Mouse (Mus musculus): ENCODE measurements around the gene Olfr152. TPM values are rescaled to one million over a fixed set of nuclear protein-coding genes. Genes with fewer than 3 reads are reported as not detected.

Olfr152 gene
- not detected in 2 replicates for polyA plus RNA-seq (2012; rRNA removed)

- H3K4me1 ChIP-seq (replicated peaks; ENCODE audit: control insufficient read depth, insufficient read depth, low read length): no peaks in the 10 kb centered on the region
- TF ChIP-seq CTCF (IDR thresholded peaks at IDR 0.05; ENCODE audit: borderline replicate concordance, control insufficient read depth, extremely low read depth, insufficient read depth, low read length, poor library complexity) (no peak), POLR2A (IDR thresholded peaks at IDR 0.05; ENCODE audit: control insufficient read depth, extremely low read depth, insufficient read depth, low read length, poor library complexity) (no peak)
- 86% methylated on average over 4 of the region's 4 CpGs for WGBS
- no peak for DNase-seq
- H3K27ac ChIP-seq (ENCODE audit: control insufficient read depth, insufficient read depth, low read length): no peak within 1 kb of the TSS
- no peak within 1 kb of the TSS for H3K4me3 ChIP-seq (ENCODE audit: control insufficient read depth, insufficient read depth, low read length)
- H3K36me3 ChIP-seq (ENCODE audit: control insufficient read depth, insufficient read depth, low read length): no peaks in the 10 kb centered on the region
- no peaks in the 10 kb centered on the region for H3K27me3 ChIP-seq (ENCODE audit: control insufficient read depth, insufficient read depth, low read length)
These were observed at the start of gene Olfr152 for GRCm38 (mm10) chr2:87779183-87779582. Gene Olfr152 (plus strand): TSS chr2:87779483.

DNA sequence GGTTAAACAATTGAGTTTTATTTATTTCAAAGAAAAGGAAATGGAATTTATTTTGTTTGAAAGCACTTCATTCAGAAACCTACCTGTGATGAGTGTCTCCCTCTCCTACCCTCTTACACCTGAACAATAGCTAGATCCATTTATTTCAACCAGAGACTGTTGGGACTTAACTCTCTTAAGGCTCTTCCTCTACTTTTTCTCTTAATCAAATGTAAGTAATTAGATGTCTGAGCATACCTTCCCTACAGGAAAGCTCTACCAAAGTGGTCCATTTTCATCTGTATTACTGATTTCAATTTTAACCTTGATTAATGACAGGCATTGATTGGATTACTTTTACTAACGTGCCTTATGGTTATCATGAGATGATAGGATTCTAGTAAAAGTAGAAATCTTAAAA is 39.4 kb upstream of the Olfr152 start, which contains the start of gene Olfr1138:
Olfr1138 (minus strand) TSS at position 101 of the 400 bp plus-strand sequence.
- H3K4me3 ChIP-seq (ENCODE audit: control insufficient read depth, insufficient read depth, low read length): no peak within 1 kb of the TSS
- H3K4me1 ChIP-seq (replicated peaks; ENCODE audit: control insufficient read depth, insufficient read depth, low read length): no peaks in the 10 kb centered on the region
- no peaks in the 10 kb centered on the region for H3K36me3 ChIP-seq (ENCODE audit: control insufficient read depth, insufficient read depth, low read length)
- no peak for TF ChIP-seq CTCF (IDR thresholded peaks at IDR 0.05; ENCODE audit: borderline replicate concordance, control insufficient read depth, extremely low read depth, insufficient read depth, low read length, poor library complexity)
- no peak for TF ChIP-seq POLR2A (IDR thresholded peaks at IDR 0.05; ENCODE audit: control insufficient read depth, extremely low read depth, insufficient read depth, low read length, poor library complexity)
- no peaks in the 10 kb centered on the region for H3K27me3 ChIP-seq (ENCODE audit: control insufficient read depth, insufficient read depth, low read length)
- H3K27ac ChIP-seq (ENCODE audit: control insufficient read depth, insufficient read depth, low read length): no peak within 1 kb of the TSS
- WGBS: 79% methylated on average over 1 of the region's 1 CpGs
- no peak for DNase-seq

DNA sequence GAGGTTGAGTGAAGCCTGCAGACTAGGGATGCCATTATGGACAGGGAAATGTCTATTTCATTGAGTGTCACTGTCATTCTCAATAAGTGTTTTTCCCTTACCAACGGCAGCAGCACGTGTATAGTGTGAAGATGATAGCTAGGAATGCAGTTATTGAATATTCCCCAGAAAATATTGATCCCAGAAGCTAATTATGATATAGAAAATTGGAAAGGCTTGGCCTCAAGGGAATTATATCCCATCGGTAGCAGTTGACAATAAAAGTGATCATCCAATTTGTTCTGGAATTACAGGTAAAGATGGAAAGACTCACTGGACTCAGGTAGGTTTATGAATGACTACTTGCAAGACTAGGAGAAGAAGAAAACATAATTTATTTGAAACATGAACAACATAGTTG is 35.8 kb upstream of the Olfr152 start, which contains the start of gene Olfr1140:
Olfr1140 (plus strand) TSS at position 301 of the 400 bp plus-strand sequence.
- Histone ChIP-seq H3K27me3 (ENCODE audit: control insufficient read depth, insufficient read depth, low read length) (no peaks in the 10 kb centered on the region), H3K36me3 (ENCODE audit: control insufficient read depth, insufficient read depth, low read length) (no peaks in the 10 kb centered on the region), H3K27ac (ENCODE audit: control insufficient read depth, insufficient read depth, low read length) (no peak within 1 kb of the TSS), H3K4me3 (ENCODE audit: control insufficient read depth, insufficient read depth, low read length) (no peak within 1 kb of the TSS), H3K4me1 (replicated peaks; ENCODE audit: control insufficient read depth, insufficient read depth, low read length) (no peaks in the 10 kb centered on the region)
- no peak for TF ChIP-seq POLR2A (IDR thresholded peaks at IDR 0.05; ENCODE audit: control insufficient read depth, extremely low read depth, insufficient read depth, low read length, poor library complexity)
- TF ChIP-seq CTCF (IDR thresholded peaks at IDR 0.05; ENCODE audit: borderline replicate concordance, control insufficient read depth, extremely low read depth, insufficient read depth, low read length, poor library complexity): no peak
- WGBS: 78% methylated on average over 3 of the region's 3 CpGs
- DNase-seq: no peak

DNA sequence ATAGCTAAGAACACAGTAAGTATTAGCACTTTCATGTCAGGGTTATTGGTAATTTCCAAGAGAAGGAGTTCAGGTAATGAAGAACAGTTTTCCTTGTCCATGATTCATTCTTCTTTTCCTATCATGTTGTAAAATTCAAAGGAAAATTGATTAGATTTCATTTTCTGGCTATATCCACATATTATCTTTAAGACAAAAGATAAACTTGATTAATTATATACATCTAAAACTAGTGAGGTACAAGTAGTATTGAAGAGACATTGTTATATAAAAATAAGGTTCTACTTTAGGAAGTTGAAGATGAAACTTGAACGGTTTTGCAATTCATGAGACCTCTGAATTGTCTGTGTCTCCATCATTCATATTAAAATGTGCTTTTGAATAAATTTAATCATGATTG is 25.4 kb upstream of the Olfr152 start, which contains the start of gene Olfr1141:
Olfr1141 (minus strand) TSS at position 101 of the 400 bp plus-strand sequence.
- Histone ChIP-seq H3K27ac (ENCODE audit: control insufficient read depth, insufficient read depth, low read length) (no peak within 1 kb of the TSS), H3K27me3 (ENCODE audit: control insufficient read depth, insufficient read depth, low read length) (no peaks in the 10 kb centered on the region), H3K4me3 (ENCODE audit: control insufficient read depth, insufficient read depth, low read length) (no peak within 1 kb of the TSS), H3K4me1 (replicated peaks; ENCODE audit: control insufficient read depth, insufficient read depth, low read length) (no peaks in the 10 kb centered on the region), H3K36me3 (ENCODE audit: control insufficient read depth, insufficient read depth, low read length) (no peaks in the 10 kb centered on the region)
- 82% methylated on average over 1 of the region's 1 CpGs for WGBS
- no peak for DNase-seq
- TF ChIP-seq POLR2A (IDR thresholded peaks at IDR 0.05; ENCODE audit: control insufficient read depth, extremely low read depth, insufficient read depth, low read length, poor library complexity): no peak
- TF ChIP-seq CTCF (IDR thresholded peaks at IDR 0.05; ENCODE audit: borderline replicate concordance, control insufficient read depth, extremely low read depth, insufficient read depth, low read length, poor library complexity): no peak

DNA sequence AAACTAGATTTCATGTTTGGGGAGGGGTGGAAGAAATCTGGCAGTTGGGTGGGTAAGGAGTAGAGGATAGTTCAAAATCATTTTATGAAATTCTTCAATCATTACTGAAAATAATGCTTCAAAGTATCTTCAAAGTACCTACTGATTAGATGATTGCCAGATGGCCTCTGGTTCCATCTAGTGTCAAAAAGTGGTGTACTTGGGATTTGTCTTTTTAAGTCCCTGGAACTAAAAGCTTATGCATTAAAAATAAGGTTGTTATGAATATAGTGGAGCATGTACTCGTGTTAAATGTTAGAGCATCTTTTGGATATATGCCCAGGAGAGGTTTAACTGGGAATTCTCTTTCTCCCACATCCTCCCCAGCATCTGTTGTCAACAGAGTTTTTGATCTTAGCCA is 3.1 kb upstream of the Olfr152 start:
- TF ChIP-seq CTCF (IDR thresholded peaks at IDR 0.05; ENCODE audit: borderline replicate concordance, control insufficient read depth, extremely low read depth, insufficient read depth, low read length, poor library complexity) (no peak), POLR2A (IDR thresholded peaks at IDR 0.05; ENCODE audit: control insufficient read depth, extremely low read depth, insufficient read depth, low read length, poor library complexity) (no peak)
- 55% methylated on average over 1 of the region's 1 CpGs for WGBS
- Histone ChIP-seq H3K36me3 (ENCODE audit: control insufficient read depth, insufficient read depth, low read length) (no peaks in the 10 kb centered on the region), H3K27ac (ENCODE audit: control insufficient read depth, insufficient read depth, low read length) (no peak overlapping the region), H3K4me3 (ENCODE audit: control insufficient read depth, insufficient read depth, low read length) (no peak overlapping the region), H3K4me1 (replicated peaks; ENCODE audit: control insufficient read depth, insufficient read depth, low read length) (no peaks in the 10 kb centered on the region), H3K27me3 (ENCODE audit: control insufficient read depth, insufficient read depth, low read length) (no peaks in the 10 kb centered on the region)
- DNase-seq: no peak

DNA sequence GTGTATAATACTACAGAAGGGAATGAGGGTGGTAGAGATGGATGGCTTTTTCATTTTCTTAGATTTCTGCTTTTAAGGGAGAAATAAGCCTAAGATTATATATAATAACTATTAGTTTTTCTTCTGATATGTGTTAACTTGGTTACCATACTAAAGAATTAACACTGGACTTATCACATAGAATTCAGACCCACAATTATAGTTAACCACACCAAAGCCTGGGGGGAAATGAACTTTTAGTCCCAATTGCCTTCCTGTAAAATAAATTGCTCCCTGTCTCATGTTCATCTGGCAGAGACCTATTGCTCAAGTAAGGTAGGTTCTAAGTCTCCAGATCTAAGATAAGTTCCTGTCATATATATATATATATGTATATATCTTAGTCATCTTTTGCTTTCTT is 21.0 kb downstream of the Olfr152 start, which contains the start of gene Olfr1143:
Olfr1143 (plus strand) TSS at position 301 of the 400 bp plus-strand sequence.
- Histone ChIP-seq H3K27ac (ENCODE audit: control insufficient read depth, insufficient read depth, low read length) (no peak within 1 kb of the TSS), H3K4me1 (replicated peaks; ENCODE audit: control insufficient read depth, insufficient read depth, low read length) (no peaks in the 10 kb centered on the region), H3K27me3 (ENCODE audit: control insufficient read depth, insufficient read depth, low read length) (no peaks in the 10 kb centered on the region), H3K36me3 (ENCODE audit: control insufficient read depth, insufficient read depth, low read length) (no peaks in the 10 kb centered on the region), H3K4me3 (ENCODE audit: control insufficient read depth, insufficient read depth, low read length) (no peak within 1 kb of the TSS)
- DNase-seq: no peak
- TF ChIP-seq CTCF (IDR thresholded peaks at IDR 0.05; ENCODE audit: borderline replicate concordance, control insufficient read depth, extremely low read depth, insufficient read depth, low read length, poor library complexity) (no peak), POLR2A (IDR thresholded peaks at IDR 0.05; ENCODE audit: control insufficient read depth, extremely low read depth, insufficient read depth, low read length, poor library complexity) (no peak)

- no peak for DNase-seq
- Histone ChIP-seq H3K4me1 (replicated peaks; ENCODE audit: control insufficient read depth, insufficient read depth, low read length) (no peaks in the 10 kb centered on the region), H3K27ac (ENCODE audit: control insufficient read depth, insufficient read depth, low read length) (no peak within 1 kb of the TSS), H3K4me3 (ENCODE audit: control insufficient read depth, insufficient read depth, low read length) (no peak within 1 kb of the TSS), H3K27me3 (ENCODE audit: control insufficient read depth, insufficient read depth, low read length) (no peaks in the 10 kb centered on the region), H3K36me3 (ENCODE audit: control insufficient read depth, insufficient read depth, low read length) (no peaks in the 10 kb centered on the region)
- TF ChIP-seq CTCF (IDR thresholded peaks at IDR 0.05; ENCODE audit: borderline replicate concordance, control insufficient read depth, extremely low read depth, insufficient read depth, low read length, poor library complexity) (no peak), POLR2A (IDR thresholded peaks at IDR 0.05; ENCODE audit: control insufficient read depth, extremely low read depth, insufficient read depth, low read length, poor library complexity) (no peak)
- WGBS: 67% methylated on average over 1 of the region's 1 CpGs
These were observed 30.2 kb downstream of the Olfr152 start, which contains the start of gene Olfr1145 for GRCm38 (mm10) chr2:87809522-87809921. Gene Olfr1145 (plus strand): TSS chr2:87809822.
